Mouse (Mus musculus): ENCODE data around the gene Psmg3.

GRCm38 (mm10) chr5:139796001-139796620, 30.6 kb downstream of the Psmg3 start:
- TF ChIP-seq CTCF (IDR thresholded peaks at IDR 0.05; ENCODE audit: control insufficient read depth, insufficient read depth, low read length) = no peak
- no peak for TF ChIP-seq POLR2A (IDR thresholded peaks at IDR 0.05; ENCODE audit: borderline replicate concordance, control insufficient read depth, low read depth, low read length)
